Mouse (Mus musculus) heart, embryonic 12.5 days (tissue): ENCODE data around the gene Nmrk2. TPM values are rescaled to one million over a fixed set of nuclear protein-coding genes. Genes with fewer than 3 reads are reported as not detected.
"Not testable (repeated sequence)": the region's sequence is repeated elsewhere in the genome, so short reads cannot be mapped to it uniquely, and the experiment has no call there.

Experiments
- ATAC-seq: fragments of 200-750 bp; cut with Nextera tagmentation; 2 replicates; pipeline ENCODE4 v1.8.0; 2017; ENCODE audit warnings: moderate TSS enrichment, moderate library complexity; ENCODE audit not compliant: insufficient number of reproducible peaks, low FRiP score
- H3K27ac ChIP-seq: fragments of 300-500 bp; sonication (generic); 2 replicates; pipeline ENCODE4 v1.5.1; 2016; ENCODE audit warnings: mild to moderate bottlenecking, moderate library complexity; ENCODE audit not compliant: poor library complexity, severe bottlenecking
- H3K27me3 ChIP-seq: fragments of 300-500 bp; sonication (generic); replicated peaks from 2 replicates; pipeline ENCODE4 v1.6.1; 2016; ENCODE audit warnings: mild to moderate bottlenecking, moderate library complexity
- H3K36me3 ChIP-seq: fragments of 300-500 bp; sonication (generic); 2 replicates; pipeline ENCODE4 v1.6.1; 2016; ENCODE audit warnings: mild to moderate bottlenecking, moderate library complexity
- H3K4me1 ChIP-seq: fragments of 300-500 bp; sonication (generic); replicated peaks from 2 replicates; pipeline ENCODE4 v1.6.1; 2016; ENCODE audit warnings: mild to moderate bottlenecking
- H3K4me2 ChIP-seq: fragments of 300-500 bp; sonication (generic); 2 replicates; pipeline ENCODE4 v1.6.1; 2016; ENCODE audit warnings: mild to moderate bottlenecking, moderate library complexity
- H3K4me3 ChIP-seq: fragments of 300-500 bp; sonication (generic); 2 replicates; pipeline ENCODE4 v1.5.1; 2016; ENCODE audit warnings: mild to moderate bottlenecking
- H3K9ac ChIP-seq: fragments of 300-500 bp; sonication (generic); 2 replicates; pipeline ENCODE4 v1.6.1; 2016; ENCODE audit warnings: mild to moderate bottlenecking, moderate library complexity
- H3K9me3 ChIP-seq: fragments of 300-500 bp; sonication (generic); replicated peaks from 2 replicates; pipeline ENCODE4 v1.6.1; 2016; ENCODE audit warnings: mild to moderate bottlenecking, moderate library complexity
- WGBS: fragments of 180-500 bp; shearing (Covaris S2); methylation state at CpG from one replicate; pipeline ENCODE4 v1.1.7; 2016; 5-methylcytosine and 5-hydroxymethylcytosine counted together
- polyA plus RNA-seq: library from polyadenylated mRNA; unstranded; fragments of >200 nt; fragmentation: Nextera tagmentation; extraction: Ambion mirVana; gene quantifications from 2 replicates; pipeline ENCODE4 v1.2.1, GENCODE M21; 2016

Gene Nmrk2
- polyA plus RNA-seq, 1 experiment from 2014 or later = 4.9 TPM

DNA sequence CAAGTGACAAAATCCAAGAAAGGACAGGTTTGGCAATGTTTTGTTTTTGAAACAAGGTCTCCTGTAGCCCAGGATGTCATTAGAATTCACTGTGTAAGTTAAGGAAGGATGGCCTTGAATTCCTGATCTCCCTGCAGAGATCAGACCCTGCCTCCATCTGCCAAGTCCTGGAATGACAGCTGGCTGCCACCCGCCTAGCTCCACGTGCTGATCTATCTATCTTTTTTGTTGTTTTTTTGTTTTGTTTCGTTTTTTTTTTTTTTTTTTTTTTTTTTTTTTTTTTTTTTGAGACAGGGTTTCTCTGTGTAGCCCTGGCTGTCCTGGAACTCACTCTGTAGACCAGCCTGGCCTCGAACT is 26.5 kb downstream of the Nmrk2 start:
- Histone ChIP-seq H3K4me1 (peaks cover 47% of the 10 kb centered on the region), H3K27ac (peak overlapping the region; percentile 65; the same call in 1 of the 2 replicates), H3K36me3 (peaks cover 31% of the 10 kb centered on the region), H3K4me2 (peak overlapping the region; percentile 77), H3K9ac (peak overlapping the region; percentile 49; the same call in 1 of the 2 replicates), H3K4me3 (peak overlapping the region; percentile 45)
- WGBS = 5% methylated on average over 4 of the region's 4 CpGs
- H3K9me3 ChIP-seq, H3K27me3 ChIP-seq, ATAC-seq: not testable (repeated sequence)

GRCm38 (mm10) chr10:81174617-81175344 is 27.1 kb downstream of the Nmrk2 start:
- Histone ChIP-seq H3K27ac (peak overlapping the region; percentile 65), H3K9ac (peak overlapping the region; percentile 70), H3K4me1 (peaks cover 42% of the 10 kb centered on the region), H3K36me3 (peaks cover 25% of the 10 kb centered on the region), H3K9me3 (no peaks in the 10 kb centered on the region), H3K4me3 (peak overlapping the region; percentile 45), H3K4me2 (peak overlapping the region; percentile 77), H3K27me3 (no peaks in the 10 kb centered on the region)
- ATAC-seq = peak; percentile 65
- WGBS = 4% methylated on average over 29 of the region's 29 CpGs

DNA sequence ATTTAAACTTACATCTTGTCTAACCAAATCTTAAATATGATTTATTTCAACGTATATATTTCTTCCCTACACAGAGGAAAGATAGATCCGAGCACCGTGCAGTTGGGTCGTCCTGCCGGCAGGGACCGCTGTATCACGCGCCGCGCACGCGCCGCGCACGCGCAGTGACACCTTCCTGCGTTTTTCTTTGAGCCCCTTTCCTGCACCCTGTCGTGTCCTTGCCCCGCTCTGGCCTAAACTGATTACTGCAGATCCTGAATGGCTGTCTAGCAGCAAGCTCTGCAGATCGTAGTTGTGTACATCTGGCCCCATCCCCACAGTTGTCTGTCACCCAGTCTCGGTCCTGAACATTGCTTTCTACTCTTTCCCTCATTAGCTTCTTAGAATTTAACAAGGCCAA is 28.7 kb downstream of the Nmrk2 start:
- ATAC-seq = peak; percentile 16; the same call in 1 of the 2 replicates
- Histone ChIP-seq H3K9ac (peak overlapping the region; percentile 53), H3K4me3 (peak overlapping the region; percentile 10; the same call in 1 of the 2 replicates), H3K4me2 (peak overlapping the region; percentile 52), H3K27me3 (no peaks in the 10 kb centered on the region), H3K27ac (peak overlapping the region; percentile 92), H3K9me3 (no peaks in the 10 kb centered on the region), H3K36me3 (peaks cover 9% of the 10 kb centered on the region), H3K4me1 (peaks cover 34% of the 10 kb centered on the region)
- WGBS = 4% methylated on average over 21 of the region's 21 CpGs

DNA sequence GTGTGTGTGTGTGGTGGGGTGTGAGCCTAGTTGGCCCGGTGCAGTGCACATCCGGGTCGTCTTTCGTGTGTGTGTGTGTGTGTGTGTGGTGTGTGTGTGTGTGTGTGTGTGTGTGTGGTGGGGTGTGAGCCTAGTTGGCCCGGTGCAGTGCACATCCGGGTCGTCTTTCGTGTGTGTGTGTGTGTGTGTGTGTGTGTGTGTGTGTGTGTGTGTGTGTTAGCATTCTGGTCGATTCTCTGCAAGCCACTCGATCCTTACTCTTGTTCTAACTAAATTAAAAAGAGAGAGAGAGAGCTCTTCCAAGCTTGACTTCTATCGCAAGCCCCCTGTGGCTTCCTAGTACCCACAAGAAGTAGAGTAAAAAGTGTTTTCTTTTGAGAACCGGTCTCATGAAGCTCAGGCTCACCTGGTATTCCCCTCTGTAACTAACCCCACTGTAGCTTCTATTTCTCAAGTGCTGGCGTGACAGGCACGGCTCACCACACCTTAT is 32.4 kb downstream of the Nmrk2 start:
- Histone ChIP-seq H3K4me1 (peaks cover 23% of the 10 kb centered on the region), H3K4me2 (peak overlapping the region; percentile 90)
- not testable (repeated sequence) for H3K27me3 ChIP-seq, H3K9me3 ChIP-seq, ATAC-seq, H3K4me3 ChIP-seq, H3K36me3 ChIP-seq, H3K9ac ChIP-seq, H3K27ac ChIP-seq
- 54% methylated on average over 7 of the region's 14 CpGs for WGBS

GRCm38 (mm10) chr10:81168521-81169244 is 33.2 kb downstream of the Nmrk2 start:
- Histone ChIP-seq H3K9me3 (no peaks in the 10 kb centered on the region), H3K4me1 (peaks cover 20% of the 10 kb centered on the region), H3K27me3 (no peaks in the 10 kb centered on the region), H3K27ac (peak overlapping the region; percentile 69), H3K9ac (peak overlapping the region; percentile 71), H3K36me3 (peaks cover 12% of the 10 kb centered on the region), H3K4me2 (peak overlapping the region; percentile 90), H3K4me3 (peak overlapping the region; percentile 89)
- WGBS = 4% methylated on average over 29 of the region's 29 CpGs
- ATAC-seq = peak; percentile 50; the same call in 1 of the 2 replicates

- peaks cover 15% of the 10 kb centered on the region for H3K4me1 ChIP-seq
- H3K4me2 ChIP-seq = peak overlapping the region; percentile 90
- peak; percentile 64 for ATAC-seq
- no peaks in the 10 kb centered on the region for H3K9me3 ChIP-seq
- peak overlapping the region; percentile 71 for H3K9ac ChIP-seq
- H3K36me3 ChIP-seq = peaks cover 18% of the 10 kb centered on the region
- H3K27ac ChIP-seq = peak overlapping the region; percentile 69
- H3K27me3 ChIP-seq = no peaks in the 10 kb centered on the region
- 7% methylated on average over 5 of the region's 5 CpGs for WGBS
- H3K4me3 ChIP-seq = peak overlapping the region; percentile 89
Measured at GRCm38 (mm10) chr10:81168087-81168431, 33.8 kb downstream of the Nmrk2 start.

DNA sequence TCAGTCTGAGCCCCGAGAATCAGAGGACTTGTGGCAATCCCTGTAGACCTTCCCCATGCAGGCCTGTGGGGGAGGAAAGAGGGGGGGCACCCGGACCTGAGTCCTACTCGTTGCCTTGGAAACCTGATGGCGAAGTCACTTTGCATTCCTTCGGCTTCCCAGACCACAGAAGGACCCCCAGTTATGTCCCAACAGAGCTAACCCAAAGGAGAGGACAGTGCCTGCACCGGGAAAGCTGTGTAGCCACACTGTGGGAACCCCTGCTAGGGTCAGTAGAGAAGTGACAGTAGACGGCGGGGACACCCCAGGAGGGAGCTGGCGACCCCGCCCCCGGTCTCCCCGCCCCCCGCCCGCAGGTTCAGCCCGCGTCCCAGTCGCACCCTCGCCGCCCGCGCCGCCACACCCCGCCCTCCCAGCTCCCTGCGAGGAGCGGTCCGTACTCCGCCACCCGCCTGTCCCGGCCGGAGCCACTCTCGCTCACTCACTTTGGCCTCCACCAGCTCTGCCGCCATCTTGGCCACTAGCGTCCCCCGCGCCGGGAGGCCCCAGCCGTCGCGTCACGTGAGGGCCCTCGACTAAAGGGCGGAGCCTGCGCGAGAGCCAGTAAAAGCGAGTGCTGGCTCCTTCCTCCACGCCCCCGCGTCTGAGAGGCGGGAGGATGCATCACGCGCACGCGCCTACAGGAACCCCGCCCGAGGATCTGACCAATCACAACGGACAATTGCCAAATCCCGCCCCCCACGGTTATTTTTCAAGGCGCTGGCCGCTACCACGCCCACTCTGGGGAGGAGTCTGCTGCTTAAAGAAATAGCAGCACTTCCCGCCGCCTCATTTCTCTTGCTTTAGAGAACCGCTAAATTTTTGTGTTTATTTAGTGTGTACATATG is 34.4 kb downstream of the Nmrk2 start, which contains the start of gene Pias4:
Gene Pias4 (minus strand): TSS at position 724 of the 887 bp plus-strand sequence.
- Histone ChIP-seq H3K4me2 (peak within 1 kb of the TSS; percentile 90), H3K27me3 (no peaks in the 10 kb centered on the region), H3K36me3 (peaks cover 22% of the 10 kb centered on the region), H3K9ac (peak within 1 kb of the TSS; percentile 92), H3K9me3 (no peaks in the 10 kb centered on the region), H3K4me1 (peaks cover 18% of the 10 kb centered on the region), H3K4me3 (peak within 1 kb of the TSS; percentile 89), H3K27ac (peak within 1 kb of the TSS; percentile 69)
- peak; percentile 94 for ATAC-seq
- WGBS = under 1% methylated on average over 54 of the region's 64 CpGs

DNA sequence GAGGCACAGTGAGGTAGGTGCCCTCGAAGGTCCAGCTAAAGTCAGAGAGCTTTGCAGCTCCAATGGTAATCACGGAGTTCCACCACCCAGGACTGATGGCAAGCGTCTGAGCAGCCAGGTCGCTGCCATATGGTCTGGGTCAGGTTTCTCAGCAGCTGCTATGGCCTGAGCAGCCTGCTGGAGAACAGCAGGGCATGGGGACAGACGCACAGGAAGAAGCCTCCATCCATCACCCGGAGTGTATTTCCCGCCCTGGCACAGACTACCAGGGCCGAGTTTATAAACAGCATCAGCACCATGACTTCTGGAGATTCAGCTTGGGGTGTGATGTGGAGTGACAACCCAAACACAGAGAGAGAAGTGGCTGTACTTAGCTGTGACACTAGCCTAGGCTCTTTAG is 36.7 kb downstream of the Nmrk2 start:
- ATAC-seq = no peak
- WGBS = 82% methylated on average over 8 of the region's 8 CpGs

DNA sequence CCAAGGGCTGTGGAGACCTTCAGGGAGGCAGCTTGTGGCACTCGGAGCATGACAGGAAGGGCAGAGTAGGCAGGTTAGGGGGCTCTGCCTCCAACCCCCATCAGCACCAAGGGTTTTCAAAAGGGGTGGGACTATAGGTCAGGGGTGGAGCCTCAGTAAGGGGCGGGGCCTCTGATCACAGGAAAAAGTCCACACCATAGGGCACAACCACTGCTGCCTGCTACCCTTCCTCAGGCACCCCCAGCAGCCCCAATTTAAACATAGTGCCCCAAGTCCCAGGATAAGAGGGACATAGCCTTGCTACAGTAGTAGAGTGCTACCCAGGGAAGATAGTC is 39.6 kb downstream of the Nmrk2 start:
- Histone ChIP-seq H3K4me3 (no peak overlapping the region), H3K4me2 (no peak overlapping the region), H3K27ac (no peak overlapping the region), H3K9ac (no peak overlapping the region), H3K9me3 (no peaks in the 10 kb centered on the region), H3K36me3 (peaks cover 67% of the 10 kb centered on the region), H3K27me3 (no peaks in the 10 kb centered on the region), H3K4me1 (peaks cover 18% of the 10 kb centered on the region)
- 65% methylated on average over 2 of the region's 2 CpGs for WGBS
- no peak for ATAC-seq

More for the DNA sequence above, 36.7 kb downstream of the Nmrk2 start:
- peaks cover 24% of the 10 kb centered on the region for H3K4me1 ChIP-seq
- H3K9ac ChIP-seq = no peak overlapping the region
- H3K4me2 ChIP-seq = no peak overlapping the region
- peaks cover 45% of the 10 kb centered on the region for H3K36me3 ChIP-seq
- H3K27ac ChIP-seq = no peak overlapping the region
- H3K27me3 ChIP-seq = no peaks in the 10 kb centered on the region
- no peaks in the 10 kb centered on the region for H3K9me3 ChIP-seq
- H3K4me3 ChIP-seq = no peak overlapping the region

GRCm38 (mm10) chr10:81161602-81162317 is 40.1 kb downstream of the Nmrk2 start:
- WGBS = 87% methylated on average over 8 of the region's 8 CpGs
- peaks cover 72% of the 10 kb centered on the region for H3K36me3 ChIP-seq
- no peak for ATAC-seq
- no peak overlapping the region for H3K4me3 ChIP-seq
- H3K4me1 ChIP-seq = peaks cover 14% of the 10 kb centered on the region
- H3K27ac ChIP-seq = no peak overlapping the region
- H3K9ac ChIP-seq = no peak overlapping the region
- H3K9me3 ChIP-seq = no peaks in the 10 kb centered on the region
- no peak overlapping the region for H3K4me2 ChIP-seq
- no peaks in the 10 kb centered on the region for H3K27me3 ChIP-seq
